Mouse (Mus musculus) activated CD4-positive, CD25-positive, alpha-beta regulatory T cell, adult 4 months (primary cell): ENCODE measurements around the gene Prh1. TPM values are rescaled to one million over a fixed set of nuclear protein-coding genes. Genes with fewer than 3 reads are reported as not detected.
"Not testable (repeated sequence)": the region's sequence is repeated elsewhere in the genome, so short reads cannot be mapped to it uniquely, and the experiment has no call there.

Source experiments
- ATAC-seq: one replicate; pipeline ENCODE4 v1.8.0; 2017
- polyA plus RNA-seq, 2 experiments: library from polyadenylated mRNA; unstranded; fragments of 100-300 nt; shearing (Covaris generic); gene quantifications; one replicate each; pipeline ENCODE4 v1.2.1; 2017

Prh1 gene
- polyA plus RNA-seq = not detected

GRCm38 (mm10) chr6:132569509-132569908 lies at the start of gene Prh1:
Gene Prh1 (plus strand): TSS chr6:132569809.
- ATAC-seq = not testable (repeated sequence)

GRCm38 (mm10) chr6:132595613-132596012 lies 26.0 kb downstream of the Prh1 start, which contains the start of gene Prp2:
Gene Prp2 (plus strand): TSS chr6:132595913.
- ATAC-seq = not testable (repeated sequence)

Other genes with a start within 250 kb of the Prh1 start
- not detected for gene Gm8882, start 205.7 kb upstream of the Prh1 start, polyA plus RNA-seq
- gene Prp2, start 26.1 kb downstream of the Prh1 start, polyA plus RNA-seq = not detected
- not detected for gene A630073D07Rik, start 81.7 kb downstream of the Prh1 start, polyA plus RNA-seq
- not detected for gene Tas2r120, start 87.1 kb downstream of the Prh1 start, polyA plus RNA-seq
- not detected for gene Tas2r121, start 131.2 kb downstream of the Prh1 start, polyA plus RNA-seq
- gene Tas2r122, start 142.1 kb downstream of the Prh1 start, polyA plus RNA-seq = not detected
- gene Tas2r115, start 168.2 kb downstream of the Prh1 start, polyA plus RNA-seq = not detected
- gene Tas2r124, start 184.9 kb downstream of the Prh1 start, polyA plus RNA-seq = not detected
- not detected for gene Tas2r102, start 192.3 kb downstream of the Prh1 start, polyA plus RNA-seq
- not detected for gene Tas2r136, start 208.4 kb downstream of the Prh1 start, polyA plus RNA-seq
- gene Tas2r117, start 233.0 kb downstream of the Prh1 start, polyA plus RNA-seq = not detected